Mouse (Mus musculus): ENCODE results near the gene Stra8. TPM values are rescaled to one million over a fixed set of nuclear protein-coding genes. Genes with fewer than 3 reads are reported as not detected.

The Stra8 gene
- 0.12 TPM in 1 of 2 replicates, not detected in the other for polyA plus RNA-seq (2016; fragmentation: Nextera tagmentation; extraction: Ambion mirVana)

DNA sequence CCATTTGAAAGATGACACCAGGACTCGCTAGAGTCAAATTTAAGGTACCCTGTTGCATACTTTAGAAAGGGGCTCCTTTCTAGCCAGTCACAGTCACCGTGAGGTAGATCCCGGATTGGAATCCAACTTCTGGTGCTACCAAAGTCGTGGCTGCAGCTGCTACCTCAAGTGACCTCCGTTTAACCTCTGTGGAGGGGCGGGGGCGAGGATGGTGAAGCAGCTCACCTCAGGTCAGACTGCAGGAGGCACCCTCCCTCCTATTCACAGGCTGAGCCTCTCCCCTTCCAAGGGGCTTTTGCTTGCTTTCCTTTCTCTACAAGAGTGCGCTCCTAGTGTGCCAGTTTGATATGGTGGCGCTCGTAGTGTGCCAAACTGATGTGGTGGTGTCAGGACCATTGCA, at the start of gene Stra8:
Gene Stra8 (plus strand): TSS at position 208 of the 400 bp plus-strand sequence.
- WGBS: 46% methylated on average over 10 of the region's 10 CpGs
- no peak within 1 kb of the TSS for H3K4me3 ChIP-seq
- H3K36me3 ChIP-seq (replicated peaks): no peaks in the 10 kb centered on the region
- no peaks in the 10 kb centered on the region for H3K9me3 ChIP-seq
- DNase-seq (ENCODE audit: low spot score): peak; percentile 39
- H3K4me1 ChIP-seq: peaks cover 26% of the 10 kb centered on the region
- no peaks in the 10 kb centered on the region for H3K27me3 ChIP-seq (replicated peaks; ENCODE audit: low read depth, poor library complexity, severe bottlenecking)
- peak within 1 kb of the TSS; percentile 36 for H3K27ac ChIP-seq (replicated peaks)

DNA sequence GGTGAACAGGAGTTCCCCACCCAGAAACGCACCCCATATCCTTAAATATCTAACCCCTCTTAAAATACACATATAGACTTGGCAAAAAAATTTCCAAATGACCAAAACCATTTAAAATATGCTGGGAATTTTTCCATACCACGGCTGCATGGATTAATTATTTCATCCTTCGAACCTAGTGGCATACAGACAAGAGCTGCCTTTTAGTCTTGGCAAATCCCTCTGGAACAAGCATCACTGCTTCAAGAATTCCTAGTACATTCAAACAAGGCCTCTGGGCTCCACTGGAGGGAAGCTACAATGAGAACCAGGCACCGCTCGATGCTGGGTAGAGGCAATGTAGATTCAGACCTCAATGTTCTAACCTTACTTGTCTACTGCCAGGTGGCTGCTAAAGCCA, 49.2 kb upstream of the Stra8 start:
- DNase-seq (ENCODE audit: low spot score): no peak
- no peak overlapping the region for H3K4me3 ChIP-seq
- peaks cover 42% of the 10 kb centered on the region for H3K4me1 ChIP-seq
- peaks cover 31% of the 10 kb centered on the region for H3K36me3 ChIP-seq (replicated peaks)
- H3K27me3 ChIP-seq (replicated peaks; ENCODE audit: low read depth, poor library complexity, severe bottlenecking): no peaks in the 10 kb centered on the region
- 78% methylated on average over 5 of the region's 5 CpGs for WGBS
- no peaks in the 10 kb centered on the region for H3K9me3 ChIP-seq
- H3K27ac ChIP-seq (replicated peaks): no peak overlapping the region

DNA sequence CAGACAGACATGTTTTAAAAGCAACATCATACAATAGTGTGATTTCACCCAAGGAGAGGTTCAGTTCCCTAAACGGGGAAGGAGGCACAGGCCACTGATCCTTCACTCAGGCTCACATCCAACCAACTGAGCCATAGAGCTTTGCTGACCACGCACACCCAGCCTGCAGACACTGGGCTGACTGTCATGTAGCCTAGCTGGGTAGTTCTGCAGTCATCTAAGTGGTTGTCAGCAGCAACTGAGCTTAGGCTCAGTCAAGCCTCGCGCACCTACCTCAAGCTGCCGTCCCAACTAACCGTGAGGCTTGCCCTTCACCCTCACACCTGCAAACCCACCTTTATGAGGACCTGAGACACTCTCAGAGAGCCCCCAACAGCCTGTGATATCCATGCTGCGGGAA, 48.0 kb upstream of the Stra8 start:
- WGBS: 93% methylated on average over 7 of the region's 7 CpGs
- no peak overlapping the region for H3K27ac ChIP-seq (replicated peaks)
- no peak overlapping the region for H3K4me3 ChIP-seq
- no peaks in the 10 kb centered on the region for H3K27me3 ChIP-seq (replicated peaks; ENCODE audit: low read depth, poor library complexity, severe bottlenecking)
- H3K4me1 ChIP-seq: peaks cover 45% of the 10 kb centered on the region
- peaks cover 40% of the 10 kb centered on the region for H3K36me3 ChIP-seq (replicated peaks)
- no peak for DNase-seq (ENCODE audit: low spot score)
- H3K9me3 ChIP-seq: no peaks in the 10 kb centered on the region

DNA sequence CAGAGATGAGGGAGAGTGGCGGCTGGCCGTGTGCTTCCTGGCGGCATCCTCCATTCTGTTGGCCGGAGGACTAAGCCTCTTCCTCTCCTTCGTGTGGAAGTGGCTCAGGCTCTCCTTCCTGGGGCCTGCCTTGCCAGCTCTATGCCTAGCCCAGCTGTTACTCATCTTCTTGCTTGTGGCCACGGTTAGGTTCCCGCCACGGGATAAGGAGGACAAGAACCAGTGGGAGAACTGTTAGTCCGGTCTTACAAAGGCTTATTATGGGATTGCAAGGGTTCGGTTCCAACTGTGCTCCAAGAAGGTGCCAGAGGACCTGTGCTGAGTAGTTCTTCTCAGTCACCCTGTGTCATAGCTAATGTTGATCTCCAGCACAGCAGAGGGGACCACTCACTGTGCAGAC, 47.1 kb upstream of the Stra8 start:
- 83% methylated on average over 10 of the region's 10 CpGs for WGBS

DNA sequence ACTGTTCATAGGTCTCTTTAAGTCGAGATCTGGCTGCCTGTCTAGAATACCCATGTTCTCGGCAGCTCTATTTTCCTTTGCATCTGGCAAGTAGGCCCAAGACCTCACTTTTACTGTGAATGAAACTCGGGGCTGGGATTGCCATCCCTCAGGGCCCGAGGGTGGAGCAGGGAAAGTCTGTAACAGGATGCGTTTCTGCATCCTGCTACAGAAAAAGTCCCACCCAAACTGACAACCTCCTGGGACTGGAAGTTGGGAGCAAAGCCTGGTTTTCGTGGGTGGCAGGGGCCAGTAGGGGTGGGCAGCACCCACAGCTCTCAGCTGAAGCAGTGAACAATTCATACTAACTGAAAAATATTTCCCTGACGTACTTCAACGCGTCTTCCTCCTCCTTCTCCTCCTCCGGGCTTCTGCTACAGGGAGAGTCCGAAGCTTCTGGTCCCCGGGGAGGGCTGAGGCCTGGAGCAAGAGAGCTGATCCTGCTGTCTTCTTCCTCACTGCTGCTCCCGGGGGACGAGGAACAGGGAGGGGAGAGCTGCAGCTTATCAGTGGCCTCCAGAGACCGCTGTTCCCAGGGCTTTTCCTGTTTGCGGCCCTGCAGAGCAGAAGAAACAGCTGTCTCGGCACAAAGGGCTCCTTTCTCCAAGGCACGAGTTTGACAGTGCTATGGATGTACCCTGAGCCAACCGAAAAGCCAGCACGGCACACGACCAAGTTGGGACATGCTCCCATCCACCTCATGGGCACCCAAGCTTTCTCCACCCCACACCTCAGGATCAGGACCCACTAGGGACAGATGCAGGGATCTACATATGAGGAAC, 45.7 kb upstream of the Stra8 start:
- no peak overlapping the region for H3K4me3 ChIP-seq
- no peaks in the 10 kb centered on the region for H3K9me3 ChIP-seq
- peaks cover 43% of the 10 kb centered on the region for H3K36me3 ChIP-seq (replicated peaks)
- peaks cover 54% of the 10 kb centered on the region for H3K4me1 ChIP-seq
- peak; percentile 13 for DNase-seq (ENCODE audit: low spot score)
- H3K27ac ChIP-seq (replicated peaks): peak overlapping the region; percentile 57
- H3K27me3 ChIP-seq (replicated peaks; ENCODE audit: low read depth, poor library complexity, severe bottlenecking): no peaks in the 10 kb centered on the region
- WGBS: 55% methylated on average over 21 of the region's 21 CpGs

More for the DNA sequence above, 47.1 kb upstream of the Stra8 start:
- no peaks in the 10 kb centered on the region for H3K27me3 ChIP-seq (replicated peaks; ENCODE audit: low read depth, poor library complexity, severe bottlenecking)
- no peak overlapping the region for H3K27ac ChIP-seq (replicated peaks)
- peaks cover 40% of the 10 kb centered on the region for H3K36me3 ChIP-seq (replicated peaks)
- H3K9me3 ChIP-seq: no peaks in the 10 kb centered on the region
- H3K4me1 ChIP-seq: peaks cover 43% of the 10 kb centered on the region
- H3K4me3 ChIP-seq: no peak overlapping the region
- DNase-seq (ENCODE audit: low spot score): no peak

DNA sequence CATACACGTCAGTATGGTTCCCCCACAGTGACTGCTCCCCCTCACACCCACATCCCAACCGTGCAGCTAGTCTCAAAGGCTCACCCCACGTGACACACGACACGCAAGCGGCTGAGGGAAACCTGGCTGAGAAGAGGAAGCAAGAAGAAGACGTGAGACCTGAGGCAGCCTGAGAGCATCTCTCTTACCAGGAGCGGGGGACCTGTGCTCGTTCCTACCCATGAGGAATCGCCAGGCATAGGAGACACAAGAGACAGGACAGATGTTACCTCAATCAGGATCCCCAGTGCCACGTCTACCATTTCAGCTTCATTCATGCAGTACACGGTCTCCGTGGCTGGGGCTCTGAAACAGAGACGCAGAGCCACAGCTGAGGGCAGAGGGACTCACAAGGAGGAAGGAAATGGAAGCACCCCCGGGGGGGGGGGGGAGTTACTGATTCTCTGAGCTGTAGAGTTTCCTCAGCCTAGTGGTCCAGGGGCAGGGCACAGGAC, 44.6 kb upstream of the Stra8 start:
- peak; percentile 7 for DNase-seq (ENCODE audit: low spot score)
- 87% methylated on average over 15 of the region's 15 CpGs for WGBS
- peak overlapping the region; percentile 30; the same call in 1 of the 2 replicates for H3K27ac ChIP-seq (replicated peaks)
- no peaks in the 10 kb centered on the region for H3K27me3 ChIP-seq (replicated peaks; ENCODE audit: low read depth, poor library complexity, severe bottlenecking)
- H3K4me3 ChIP-seq: no peak overlapping the region
- peaks cover 52% of the 10 kb centered on the region for H3K36me3 ChIP-seq (replicated peaks)
- H3K4me1 ChIP-seq: peaks cover 48% of the 10 kb centered on the region
- no peaks in the 10 kb centered on the region for H3K9me3 ChIP-seq

DNA sequence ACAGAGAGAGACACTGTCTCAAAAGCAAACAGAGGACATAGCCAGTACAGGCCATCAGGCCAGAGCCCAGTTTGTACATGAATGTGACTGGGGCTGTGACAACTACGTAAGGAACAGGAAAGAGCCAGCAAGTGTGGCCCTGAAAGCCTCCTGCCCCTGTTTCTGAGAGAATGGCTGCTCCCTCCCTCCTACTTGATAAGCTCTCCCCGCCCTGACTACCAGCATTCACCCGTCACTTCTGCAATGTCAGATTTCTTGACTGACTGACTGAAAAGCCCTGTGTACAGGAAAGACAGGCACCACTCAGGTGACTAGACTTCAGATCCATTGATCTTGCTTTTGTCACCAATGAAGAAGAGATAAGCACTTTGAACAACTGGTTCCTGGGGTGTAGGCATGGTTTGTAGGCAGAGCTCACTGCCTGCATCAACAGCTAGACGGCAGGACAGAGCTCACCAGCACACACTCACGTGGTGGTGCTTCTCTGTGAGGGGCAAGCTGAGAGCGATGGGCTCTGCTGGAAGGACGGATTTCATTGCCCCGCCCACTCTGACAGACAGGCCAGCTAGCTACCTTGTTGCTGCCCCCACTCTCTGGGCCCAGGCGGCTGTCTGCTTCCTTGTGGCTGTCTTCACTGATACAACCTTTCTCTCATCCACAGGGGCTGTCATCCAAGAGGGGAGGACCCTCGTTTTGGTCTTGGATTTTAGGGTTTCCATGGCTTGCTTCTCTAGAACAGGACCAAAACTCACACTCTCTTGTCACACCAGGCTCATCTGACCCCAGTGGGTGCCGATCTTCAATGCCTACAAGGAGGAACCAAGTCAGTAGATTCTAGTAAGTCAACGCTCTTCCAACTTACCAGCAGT, 43.8 kb upstream of the Stra8 start:
- peak; percentile 14 for DNase-seq (ENCODE audit: low spot score)
- Histone ChIP-seq H3K9me3 (no peaks in the 10 kb centered on the region), H3K4me1 (peaks cover 43% of the 10 kb centered on the region), H3K27ac (replicated peaks) (peak overlapping the region; percentile 95), H3K4me3 (peak overlapping the region; percentile 82), H3K27me3 (replicated peaks; ENCODE audit: low read depth, poor library complexity, severe bottlenecking) (no peaks in the 10 kb centered on the region), H3K36me3 (replicated peaks) (peaks cover 61% of the 10 kb centered on the region)
- WGBS: 54% methylated on average over 12 of the region's 12 CpGs

DNA sequence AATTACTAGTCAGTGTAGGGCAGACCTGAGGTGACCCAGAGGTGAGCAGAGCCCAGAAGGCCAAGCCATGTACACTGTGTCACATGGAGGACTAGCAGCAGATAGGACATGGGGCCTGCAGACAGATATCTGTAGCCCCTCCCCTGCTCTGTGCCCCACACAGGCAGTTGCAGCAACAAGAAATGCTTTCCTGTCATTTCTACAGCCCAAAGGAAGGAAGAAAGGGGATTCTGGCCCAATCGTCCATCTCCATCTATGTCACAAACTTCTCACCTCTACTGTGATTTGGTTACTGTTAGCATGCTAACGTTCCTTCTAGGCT, 43.2 kb upstream of the Stra8 start:
- peak overlapping the region; percentile 82 for H3K4me3 ChIP-seq
- peak overlapping the region; percentile 95 for H3K27ac ChIP-seq (replicated peaks)
- no peaks in the 10 kb centered on the region for H3K27me3 ChIP-seq (replicated peaks; ENCODE audit: low read depth, poor library complexity, severe bottlenecking)
- no peaks in the 10 kb centered on the region for H3K9me3 ChIP-seq
- WGBS: 48% methylated on average over 2 of the region's 2 CpGs
- peaks cover 67% of the 10 kb centered on the region for H3K36me3 ChIP-seq (replicated peaks)
- DNase-seq (ENCODE audit: low spot score): peak; percentile 10
- peaks cover 43% of the 10 kb centered on the region for H3K4me1 ChIP-seq

DNA sequence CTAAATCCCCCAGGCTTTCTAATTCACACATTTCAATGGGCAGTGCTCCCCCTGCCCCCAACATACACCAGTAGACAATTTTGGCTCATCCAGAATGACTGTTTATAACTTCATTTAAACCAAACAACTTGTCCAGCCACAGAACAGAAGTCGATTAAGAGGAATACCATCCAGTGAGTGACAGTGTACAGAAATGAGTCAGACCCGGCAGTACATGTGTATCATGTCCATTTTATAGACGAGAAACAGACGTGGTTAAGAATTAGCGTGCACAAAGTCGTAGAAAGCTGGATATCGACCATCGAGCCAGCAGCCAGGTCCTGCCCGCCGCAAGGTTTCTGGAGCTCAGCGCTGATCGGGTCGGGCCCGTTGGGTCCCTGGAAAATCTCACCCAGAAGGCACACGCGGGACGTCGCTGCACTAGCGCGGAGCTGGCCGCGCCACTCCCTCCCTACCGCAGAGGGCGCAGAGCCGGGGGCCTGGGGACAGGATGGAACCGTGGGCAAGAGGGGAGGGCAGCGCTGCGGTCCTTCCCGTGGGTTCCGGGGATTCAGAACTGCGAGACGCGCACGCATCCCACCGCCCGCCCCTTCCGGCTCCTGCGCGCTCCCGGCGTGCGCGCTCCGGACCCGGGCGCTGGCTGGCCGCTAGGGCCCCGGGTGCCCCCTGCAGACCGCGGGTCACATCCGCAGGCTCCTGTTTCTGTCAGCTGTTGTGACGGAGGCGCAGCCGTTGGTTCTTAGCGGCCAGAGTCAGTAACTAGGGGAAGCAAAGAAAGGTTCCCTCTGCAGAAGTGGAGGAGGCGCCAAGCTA, 42.2 kb upstream of the Stra8 start, which contains the start of gene Cyren:
Gene Cyren (minus strand): TSS at position 552 of the 813 bp plus-strand sequence.
- H3K36me3 ChIP-seq (replicated peaks): peaks cover 73% of the 10 kb centered on the region
- no peaks in the 10 kb centered on the region for H3K9me3 ChIP-seq
- peak within 1 kb of the TSS; percentile 95 for H3K27ac ChIP-seq (replicated peaks)
- no peaks in the 10 kb centered on the region for H3K27me3 ChIP-seq (replicated peaks; ENCODE audit: low read depth, poor library complexity, severe bottlenecking)
- peak within 1 kb of the TSS; percentile 82 for H3K4me3 ChIP-seq
- WGBS: under 1% methylated on average over 56 of the region's 56 CpGs
- H3K4me1 ChIP-seq: peaks cover 43% of the 10 kb centered on the region
- DNase-seq (ENCODE audit: low spot score): peak; percentile 95

DNA sequence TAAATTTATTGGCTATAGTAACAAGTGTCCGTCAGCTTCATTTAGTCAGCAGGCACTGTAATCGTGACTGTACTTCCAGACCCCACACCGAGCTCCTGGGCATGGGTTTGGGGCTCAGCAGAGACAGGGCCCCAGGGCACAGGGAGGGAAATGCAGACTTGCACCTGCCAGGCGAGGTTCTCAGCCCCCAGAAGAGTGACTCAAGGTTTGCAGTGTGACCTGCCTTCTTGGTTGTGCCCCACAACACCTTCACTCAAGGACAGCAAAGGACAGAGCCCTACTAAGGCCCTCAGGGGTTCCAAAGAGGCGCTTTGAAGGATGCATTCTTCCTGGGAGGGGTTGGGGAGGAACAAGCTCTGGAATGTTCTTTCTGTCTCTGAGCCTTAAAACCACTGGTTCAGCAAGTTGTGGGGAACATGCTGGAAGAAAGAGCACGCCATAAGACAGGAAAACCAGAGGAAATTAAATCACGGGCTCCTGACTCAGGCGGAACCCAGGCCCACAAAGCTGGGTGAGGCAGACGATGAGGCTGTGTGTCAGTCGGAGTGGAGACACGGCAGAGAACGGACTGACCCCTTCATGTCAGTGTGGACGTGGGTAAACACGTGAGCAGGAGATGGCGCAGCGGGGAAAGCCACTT, 40.7 kb upstream of the Stra8 start:
- Histone ChIP-seq H3K27ac (replicated peaks) (0 out of 2 replicates have a peak overlapping the region, but pooled peaks have one; percentile 27), H3K9me3 (no peaks in the 10 kb centered on the region), H3K36me3 (replicated peaks) (peaks cover 72% of the 10 kb centered on the region), H3K4me1 (peaks cover 40% of the 10 kb centered on the region), H3K4me3 (no peak overlapping the region), H3K27me3 (replicated peaks; ENCODE audit: low read depth, poor library complexity, severe bottlenecking) (no peaks in the 10 kb centered on the region)
- 86% methylated on average over 16 of the region's 16 CpGs for WGBS
- DNase-seq (ENCODE audit: low spot score): no peak

DNA sequence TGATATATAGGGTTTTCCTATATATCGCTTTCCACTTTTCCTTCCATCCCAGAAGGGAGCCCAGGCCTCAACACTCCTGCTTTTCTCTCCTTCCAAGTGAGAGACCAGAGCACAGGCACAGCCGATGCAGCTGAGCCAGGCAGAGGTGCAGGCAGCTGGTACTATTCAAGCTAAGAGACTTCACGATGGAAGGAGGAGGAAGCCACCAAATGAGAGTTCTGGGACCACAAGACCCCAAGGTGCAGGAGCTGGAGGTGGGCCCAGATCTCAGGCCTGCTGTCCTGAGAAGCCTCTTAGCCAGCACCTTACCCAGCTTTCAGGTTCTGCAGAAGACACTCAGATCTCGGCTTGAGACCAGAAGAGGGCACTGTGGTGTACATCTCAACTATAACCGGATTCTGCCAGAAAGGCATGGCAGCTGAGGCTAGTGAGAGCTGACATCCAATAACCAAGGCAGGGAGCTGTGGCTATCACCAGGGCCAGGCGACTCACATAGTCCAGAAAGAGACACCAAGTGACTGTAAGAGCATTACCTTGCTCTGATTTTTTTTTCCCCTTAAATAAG, 40.0 kb upstream of the Stra8 start:
- 59% methylated on average over 6 of the region's 6 CpGs for WGBS
- no peaks in the 10 kb centered on the region for H3K27me3 ChIP-seq (replicated peaks; ENCODE audit: low read depth, poor library complexity, severe bottlenecking)
- H3K4me1 ChIP-seq: peaks cover 32% of the 10 kb centered on the region
- no peak overlapping the region for H3K4me3 ChIP-seq
- no peak overlapping the region for H3K27ac ChIP-seq (replicated peaks)
- peak; percentile 34 for DNase-seq (ENCODE audit: low spot score)
- H3K9me3 ChIP-seq: no peaks in the 10 kb centered on the region
- H3K36me3 ChIP-seq (replicated peaks): peaks cover 72% of the 10 kb centered on the region
